Mouse (Mus musculus) cerebellum, adult 11-12 months (tissue): ENCODE measurements at regions not wholly inside any gene's neighbourhood (a gene's known extent, or its start where the extent isn't known, plus 50 kb on each side); places are given as distances from the start of the nearest gene placed in this dataset.

ENCODE experiments used
- DNase-seq: peaks from one replicate; pipeline ENCODE4 v3.0.0; 2022

- no peak for DNase-seq
Observed at GRCm38 (mm10) chr2:108584799-108585198, 695.7 kb upstream of the Kif18a start.

- DNase-seq, result no peak
Observed at GRCm38 (mm10) chr2:108593555-108593954, 687.0 kb upstream of the Kif18a start.

GRCm38 (mm10) chr2:108600346-108600745 lies 680.2 kb upstream of the Kif18a start:
- DNase-seq, result no peak

GRCm38 (mm10) chr2:108619580-108619979 lies 661.0 kb upstream of the Kif18a start:
- no peak for DNase-seq

GRCm38 (mm10) chr2:108622367-108623162 lies 658.0 kb upstream of the Kif18a start:
- DNase-seq, result no peak

GRCm38 (mm10) chr2:108635644-108636043 lies 644.9 kb upstream of the Kif18a start:
- DNase-seq, result no peak

- DNase-seq, result no peak
Observed at GRCm38 (mm10) chr2:108660697-108661388, 619.7 kb upstream of the Kif18a start.

GRCm38 (mm10) chr2:108677777-108678380 lies 602.7 kb upstream of the Kif18a start:
- DNase-seq, result no peak

GRCm38 (mm10) chr2:108681574-108681973 lies 599.0 kb upstream of the Kif18a start:
- no peak for DNase-seq

GRCm38 (mm10) chr2:108686019-108686743 lies 594.4 kb upstream of the Kif18a start:
- no peak for DNase-seq

- peak; percentile 16 for DNase-seq
Observed at GRCm38 (mm10) chr2:108690091-108690490, 590.4 kb upstream of the Kif18a start.

GRCm38 (mm10) chr2:108691156-108692007 lies 589.2 kb upstream of the Kif18a start:
- no peak for DNase-seq

GRCm38 (mm10) chr2:108701308-108701707 lies 579.2 kb upstream of the Kif18a start:
- DNase-seq, result no peak

GRCm38 (mm10) chr2:108707856-108708855 lies 572.4 kb upstream of the Kif18a start:
- no peak for DNase-seq

- DNase-seq, result no peak
Observed at GRCm38 (mm10) chr2:108742079-108742478, 538.5 kb upstream of the Kif18a start.

- no peak for DNase-seq
Observed at GRCm38 (mm10) chr2:108743511-108743910, 537.0 kb upstream of the Kif18a start.

GRCm38 (mm10) chr2:108744797-108745196 lies 535.7 kb upstream of the Kif18a start:
- no peak for DNase-seq

GRCm38 (mm10) chr2:108753494-108754225 lies 526.9 kb upstream of the Kif18a start:
- no peak for DNase-seq

- DNase-seq, result no peak
Observed at GRCm38 (mm10) chr2:108755821-108756220, 524.7 kb upstream of the Kif18a start.

- DNase-seq, result no peak
Observed at GRCm38 (mm10) chr2:108756251-108756650, 524.3 kb upstream of the Kif18a start.
